Mouse (Mus musculus): Measurements from ENCODE around the gene Leprot. TPM values are rescaled to one million over a fixed set of nuclear protein-coding genes. Genes with fewer than 3 reads are reported as not detected.

Gene Leprot
- polyA plus RNA-seq, 1 experiment from 2014 or later: 89.5 TPM

DNA sequence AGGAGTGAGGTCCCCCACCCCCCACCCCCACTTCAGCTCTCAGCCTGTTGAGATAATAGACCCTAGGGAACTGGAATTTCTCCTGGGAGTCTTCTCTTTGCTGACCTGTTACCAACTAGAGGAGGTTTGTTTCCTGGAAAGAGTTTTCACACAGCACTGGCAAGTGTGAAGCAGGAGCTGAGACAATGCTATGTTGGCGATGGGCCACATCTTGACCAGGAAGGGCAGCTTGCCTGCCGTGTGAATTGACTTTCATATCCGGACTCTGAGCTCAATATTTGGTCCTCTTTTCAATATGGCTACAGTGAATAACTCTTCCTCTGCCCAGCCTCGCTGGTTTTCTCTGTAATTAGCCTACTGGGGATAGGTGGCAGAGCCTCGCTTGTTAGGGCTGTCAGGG lies 21.6 kb downstream of the Leprot start:
- Histone ChIP-seq H3K36me3 (ENCODE audit: control insufficient read depth, insufficient read depth, low read length) (no peaks in the 10 kb centered on the region), H3K4me1 (replicated peaks; ENCODE audit: control insufficient read depth, insufficient read depth) (no peaks in the 10 kb centered on the region), H3K9me3 (ENCODE audit: control insufficient read depth, low read length) (0 out of 2 replicates have a peak, but pooled peaks cover 2% of the 10 kb centered on the region), H3K4me3 (ENCODE audit: low read depth, low read length) (no peak overlapping the region), H3K27ac (replicated peaks) (no peak overlapping the region), H3K4me2 (replicated peaks; ENCODE audit: low read depth) (no peak overlapping the region), H3K27me3 (ENCODE audit: control insufficient read depth, insufficient read depth, low read length) (no peaks in the 10 kb centered on the region), H3K9ac (ENCODE audit: low read length) (no peak overlapping the region)
- ATAC-seq (ENCODE audit: low FRiP score, low TSS enrichment): peak; percentile 64
- TF ChIP-seq CTCF (IDR thresholded peaks at IDR 0.05; ENCODE audit: low read depth) (no peak), EP300 (optimal IDR thresholded peaks at IDR 0.05) (no peak)
- WGBS: 63% methylated on average over 5 of the region's 5 CpGs
- peak; percentile 41 for DNase-seq (ENCODE audit: low spot score)

DNA sequence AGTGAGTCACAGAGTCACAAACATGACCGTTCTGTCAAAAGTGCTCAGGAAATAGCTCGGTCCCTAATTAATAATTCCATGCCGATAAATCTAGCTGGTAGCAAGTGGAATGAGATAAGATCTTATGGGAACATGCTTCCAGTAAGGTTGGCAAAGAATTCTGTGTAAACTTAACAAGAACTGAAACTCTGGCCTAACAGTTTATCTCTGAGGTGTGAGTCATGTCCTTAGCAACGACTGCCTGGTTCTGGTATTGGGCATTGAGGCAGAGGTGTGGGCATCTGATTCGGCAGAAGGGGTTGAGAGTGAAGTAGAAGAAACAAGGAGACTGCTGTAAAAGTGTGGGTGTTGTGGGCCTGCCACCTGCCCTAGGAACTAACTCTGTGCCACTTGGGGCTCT lies 22.3 kb downstream of the Leprot start:
- no peak for DNase-seq (ENCODE audit: low spot score)
- Histone ChIP-seq H3K36me3 (ENCODE audit: control insufficient read depth, insufficient read depth, low read length) (no peaks in the 10 kb centered on the region), H3K27me3 (ENCODE audit: control insufficient read depth, insufficient read depth, low read length) (no peaks in the 10 kb centered on the region), H3K4me3 (ENCODE audit: low read depth, low read length) (no peak overlapping the region), H3K27ac (replicated peaks) (no peak overlapping the region), H3K4me2 (replicated peaks; ENCODE audit: low read depth) (no peak overlapping the region), H3K9me3 (ENCODE audit: control insufficient read depth, low read length) (0 out of 2 replicates have a peak, but pooled peaks cover 2% of the 10 kb centered on the region), H3K4me1 (replicated peaks; ENCODE audit: control insufficient read depth, insufficient read depth) (no peaks in the 10 kb centered on the region), H3K9ac (ENCODE audit: low read length) (no peak overlapping the region)
- peak; percentile 59 for ATAC-seq (ENCODE audit: low FRiP score, low TSS enrichment)
- TF ChIP-seq CTCF (IDR thresholded peaks at IDR 0.05; ENCODE audit: low read depth) (no peak), EP300 (optimal IDR thresholded peaks at IDR 0.05) (no peak)
- 57% methylated on average over 5 of the region's 5 CpGs for WGBS

DNA sequence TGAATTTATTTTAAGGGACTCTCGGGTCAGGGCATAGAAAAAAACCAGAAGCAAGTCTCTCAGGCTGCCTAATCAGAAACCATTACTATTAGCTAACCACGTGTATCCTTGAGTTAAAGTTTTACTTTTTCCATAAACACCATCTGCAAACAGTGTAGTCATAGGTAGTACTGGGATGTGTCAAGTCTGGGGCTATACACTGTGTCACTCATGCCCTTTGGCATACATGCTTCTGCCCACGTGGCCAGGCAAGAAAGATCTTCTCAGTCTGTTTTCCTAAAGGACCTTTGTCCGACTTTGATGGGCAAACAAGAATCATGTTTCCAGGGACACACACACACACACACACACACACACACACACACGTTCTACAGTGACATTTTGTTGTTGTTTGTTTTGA lies 27.3 kb downstream of the Leprot start:
- WGBS: 55% methylated on average over 5 of the region's 5 CpGs

DNA sequence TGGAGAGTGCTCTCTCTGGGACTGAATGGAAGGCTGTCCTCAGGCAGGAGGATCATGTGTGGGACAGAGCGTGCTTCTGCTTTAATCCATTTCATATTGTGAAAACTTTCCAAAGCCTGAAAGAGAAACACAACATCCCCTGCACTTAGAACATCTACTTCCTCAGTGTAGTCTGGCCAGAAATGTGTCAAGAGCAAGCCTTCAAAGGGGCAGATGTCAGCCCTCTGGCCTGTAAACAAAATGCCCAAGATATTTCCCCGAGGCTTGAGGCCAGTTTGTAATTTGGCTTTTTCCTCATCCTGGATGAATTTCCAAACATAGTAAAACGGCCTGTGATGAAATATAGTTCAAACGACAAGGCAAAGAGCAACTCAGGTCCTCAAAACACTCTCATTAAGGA lies 28.2 kb downstream of the Leprot start:
- no peak for ATAC-seq (ENCODE audit: low FRiP score, low TSS enrichment)
- no peak for TF ChIP-seq CTCF (IDR thresholded peaks at IDR 0.05; ENCODE audit: low read depth)
- no peak for TF ChIP-seq EP300 (optimal IDR thresholded peaks at IDR 0.05)
- H3K27ac ChIP-seq (replicated peaks): no peak overlapping the region; the same call in 1 of the 2 replicates
- H3K9ac ChIP-seq (ENCODE audit: low read length): no peak overlapping the region
- H3K4me1 ChIP-seq (replicated peaks; ENCODE audit: control insufficient read depth, insufficient read depth): no peaks in the 10 kb centered on the region
- H3K4me2 ChIP-seq (replicated peaks; ENCODE audit: low read depth): no peak overlapping the region
- H3K4me3 ChIP-seq (ENCODE audit: low read depth, low read length): no peak overlapping the region
- H3K36me3 ChIP-seq (ENCODE audit: control insufficient read depth, insufficient read depth, low read length): no peaks in the 10 kb centered on the region
- DNase-seq (ENCODE audit: low spot score): no peak
- H3K9me3 ChIP-seq (ENCODE audit: control insufficient read depth, low read length): no peaks in the 10 kb centered on the region
- 26% methylated on average over 4 of the region's 4 CpGs for WGBS
- no peaks in the 10 kb centered on the region for H3K27me3 ChIP-seq (ENCODE audit: control insufficient read depth, insufficient read depth, low read length)

More for the DNA sequence above, 27.3 kb downstream of the Leprot start:
- Histone ChIP-seq H3K27me3 (ENCODE audit: control insufficient read depth, insufficient read depth, low read length) (no peaks in the 10 kb centered on the region), H3K4me3 (ENCODE audit: low read depth, low read length) (no peak overlapping the region), H3K36me3 (ENCODE audit: control insufficient read depth, insufficient read depth, low read length) (no peaks in the 10 kb centered on the region), H3K27ac (replicated peaks) (peak overlapping the region; percentile 50), H3K9ac (ENCODE audit: low read length) (no peak overlapping the region), H3K9me3 (ENCODE audit: control insufficient read depth, low read length) (no peaks in the 10 kb centered on the region), H3K4me1 (replicated peaks; ENCODE audit: control insufficient read depth, insufficient read depth) (no peaks in the 10 kb centered on the region), H3K4me2 (replicated peaks; ENCODE audit: low read depth) (no peak overlapping the region)
- ATAC-seq (ENCODE audit: low FRiP score, low TSS enrichment) (peak; percentile 98), DNase-seq (ENCODE audit: low spot score) (peak; percentile 67)
- TF ChIP-seq CTCF (IDR thresholded peaks at IDR 0.05; ENCODE audit: low read depth): no peak
- no peak for TF ChIP-seq EP300 (optimal IDR thresholded peaks at IDR 0.05)

DNA sequence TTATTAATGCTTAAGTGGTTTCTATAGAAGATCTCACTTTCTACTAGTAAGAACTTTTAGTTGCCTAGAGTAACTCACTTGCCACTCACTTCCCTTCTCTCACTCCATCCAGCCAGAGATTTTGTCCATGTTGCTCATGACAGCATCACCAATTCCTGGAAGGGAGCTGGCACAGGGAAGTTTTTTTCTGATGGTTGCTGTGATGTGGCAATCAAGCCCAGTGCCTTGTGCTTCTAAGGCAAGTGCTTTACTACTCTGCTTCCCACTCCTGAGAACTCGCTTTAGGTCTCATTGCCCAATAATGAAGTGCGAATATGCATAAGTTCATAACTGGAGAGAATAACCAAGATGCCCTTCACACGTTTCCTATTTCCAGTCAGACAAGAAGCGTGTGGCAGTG lies 35.1 kb downstream of the Leprot start:
- 86% methylated on average over 4 of the region's 4 CpGs for WGBS
- no peak for ATAC-seq (ENCODE audit: low FRiP score, low TSS enrichment)
- DNase-seq (ENCODE audit: low spot score): no peak
- Histone ChIP-seq H3K4me3 (ENCODE audit: low read depth, low read length) (no peak overlapping the region), H3K9ac (ENCODE audit: low read length) (no peak overlapping the region), H3K27me3 (ENCODE audit: control insufficient read depth, insufficient read depth, low read length) (no peaks in the 10 kb centered on the region), H3K9me3 (ENCODE audit: control insufficient read depth, low read length) (no peaks in the 10 kb centered on the region), H3K36me3 (ENCODE audit: control insufficient read depth, insufficient read depth, low read length) (no peaks in the 10 kb centered on the region), H3K27ac (replicated peaks) (no peak overlapping the region), H3K4me2 (replicated peaks; ENCODE audit: low read depth) (no peak overlapping the region), H3K4me1 (replicated peaks; ENCODE audit: control insufficient read depth, insufficient read depth) (no peaks in the 10 kb centered on the region)
- no peak for TF ChIP-seq EP300 (optimal IDR thresholded peaks at IDR 0.05)
- TF ChIP-seq CTCF (IDR thresholded peaks at IDR 0.05; ENCODE audit: low read depth): no peak

DNA sequence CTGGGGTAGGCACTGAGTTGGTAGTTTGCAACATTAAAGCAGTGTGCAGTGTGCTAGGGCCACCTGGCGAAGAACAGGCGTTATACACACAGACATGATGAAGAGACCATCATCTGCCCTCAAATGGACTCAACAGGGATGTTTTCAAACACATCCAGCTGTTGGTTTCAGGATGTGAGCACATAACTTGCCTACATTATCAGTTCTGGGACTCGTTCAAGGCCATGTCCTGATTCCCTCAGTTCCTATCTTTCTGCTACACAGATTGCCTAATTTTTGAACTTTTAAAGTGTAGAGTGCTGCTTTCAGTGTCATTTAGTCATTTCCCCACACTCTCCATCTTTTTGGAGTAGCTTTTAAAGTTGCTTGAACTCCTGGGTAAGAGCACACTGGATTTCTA lies 35.6 kb downstream of the Leprot start:
- Histone ChIP-seq H3K4me1 (replicated peaks; ENCODE audit: control insufficient read depth, insufficient read depth) (no peaks in the 10 kb centered on the region), H3K4me3 (ENCODE audit: low read depth, low read length) (no peak overlapping the region), H3K9ac (ENCODE audit: low read length) (no peak overlapping the region), H3K4me2 (replicated peaks; ENCODE audit: low read depth) (no peak overlapping the region), H3K27ac (replicated peaks) (no peak overlapping the region), H3K36me3 (ENCODE audit: control insufficient read depth, insufficient read depth, low read length) (no peaks in the 10 kb centered on the region), H3K9me3 (ENCODE audit: control insufficient read depth, low read length) (no peaks in the 10 kb centered on the region), H3K27me3 (ENCODE audit: control insufficient read depth, insufficient read depth, low read length) (no peaks in the 10 kb centered on the region)
- no peak for TF ChIP-seq CTCF (IDR thresholded peaks at IDR 0.05; ENCODE audit: low read depth)
- no peak for TF ChIP-seq EP300 (optimal IDR thresholded peaks at IDR 0.05)
- DNase-seq (ENCODE audit: low spot score) (no peak), ATAC-seq (ENCODE audit: low FRiP score, low TSS enrichment) (no peak)
- WGBS: 68% methylated on average over 3 of the region's 3 CpGs
